Comparison of ENCODE assay signal across 16 mouse cellular contexts in the genomic region with DNA sequence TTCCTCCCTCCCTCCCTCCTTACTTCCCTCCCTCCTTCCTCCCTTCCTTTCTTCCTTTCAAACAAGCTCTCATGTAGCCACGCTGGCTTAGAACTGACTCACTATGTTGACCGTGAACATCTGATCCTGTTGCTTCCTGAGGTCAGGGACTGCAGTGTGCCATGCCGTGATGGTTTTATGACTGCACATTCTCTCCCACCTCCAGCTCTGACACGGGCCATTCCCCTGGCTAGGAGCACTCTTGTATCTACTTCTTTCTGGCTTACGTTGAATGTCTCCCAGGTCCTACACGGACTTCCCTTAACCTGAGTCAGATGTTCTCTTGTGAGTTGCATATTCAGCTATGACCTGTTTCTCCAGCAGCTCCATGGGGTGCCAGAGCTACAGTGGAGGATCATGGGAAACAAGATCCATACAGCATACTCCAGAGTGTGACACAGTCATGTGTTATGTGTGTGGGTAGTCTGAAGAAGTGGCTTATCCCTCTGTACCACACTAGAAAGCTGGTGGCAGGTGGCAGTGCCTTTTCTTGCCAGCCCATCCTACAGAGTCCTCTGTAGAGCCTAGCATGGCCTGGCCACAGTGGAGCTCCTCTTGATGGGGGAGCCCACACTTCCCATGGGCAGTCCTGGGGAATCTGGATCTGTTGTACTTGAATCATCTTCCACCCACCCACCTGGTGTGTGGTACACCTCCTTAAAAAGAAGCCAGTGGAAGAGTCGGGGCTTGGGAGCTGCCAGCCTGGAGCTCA. TPM values are rescaled to one million over a fixed set of nuclear protein-coding genes. Genes with fewer than 3 reads are reported as not detected.
A peak's percentile ranks its signal among the peaks of the same experiment; 100 is the strongest.
DNase-seq lines count a peak whose midpoint lies in the region; ATAC-seq lines count a peak whose summit lies in the region.
"Had no signal": no experiment of that assay in that cellular context is flagged by ENCODE, and none has a peak within 500 bp of the region (broad histone marks: within the 10 kb centered on the region; RNA-seq: fewer than 3 reads in every experiment).

No protein-coding gene starts in this region.

- no peak overlapping the region for H3K4me2 ChIP-seq in kidney, embryonic 14.5 days (replicated peaks; ENCODE audit: low read depth, low read length)
- H3K4me2 ChIP-seq: heart, embryonic 11.5 days; liver, embryonic 13.5 days had no signal

- no peak overlapping the region for H3K9ac ChIP-seq in kidney, embryonic 14.5 days (ENCODE audit: low read depth, low read length)
- H3K9ac ChIP-seq: liver, embryonic 13.5 days had no signal

- 0 out of 2 replicates have a peak, but pooled peaks cover 8% of the 10 kb centered on the region for H3K27me3 ChIP-seq in kidney, embryonic 14.5 days (ENCODE audit: control insufficient read depth, insufficient read depth, low read length)

- H3K4me3 ChIP-seq in kidney, embryonic 14.5 days (ENCODE audit: low read length) = no peak overlapping the region
- H3K4me3 ChIP-seq: erythroblast, embryonic 14.5 days; liver, embryonic 13.5 days had no signal

- H3K27ac ChIP-seq in kidney, embryonic 14.5 days (ENCODE audit: low read depth, low read length) = no peak overlapping the region
- H3K27ac ChIP-seq: liver, embryonic 13.5 days had no signal

- WGBS in kidney, embryonic 14.5 days = 22% methylated on average over 7 of the region's 7 CpGs

- H3K9me3 ChIP-seq in kidney, embryonic 14.5 days (ENCODE audit: control insufficient read depth, low read length) = no peaks in the 10 kb centered on the region
- H3K9me3 ChIP-seq: liver, embryonic 13.5 days had no signal

- DNase-seq in adrenal gland, adult 8-10 months = peak; percentile 39
- no peak for DNase-seq in adrenal gland, postnatal 25 days
- no peak for DNase-seq in kidney, adult 11 months
- DNase-seq in right cerebral cortex, postnatal 25 days = peak; percentile 58
- DNase-seq in right cerebral cortex, postnatal 14 days = no peak
- no peak for DNase-seq in embryo, embryonic 10.5 days (ENCODE audit: low spot score)
- DNase-seq in lung, postnatal 14 days = no peak
- DNase-seq: gastrocnemius, postnatal 25 days; kidney, adult 9 months; liver, embryonic 13.5 days; spleen, adult 18-20 months; thymus, postnatal 25 days had no signal

- no peaks in the 10 kb centered on the region for H3K36me3 ChIP-seq in kidney, embryonic 14.5 days (ENCODE audit: control insufficient read depth, insufficient read depth, low read length)
- H3K36me3 ChIP-seq: liver, embryonic 13.5 days had no signal

- peak; percentile 29; the same call in 1 of the 2 replicates for ATAC-seq in kidney, embryonic 14.5 days (ENCODE audit: low FRiP score, low TSS enrichment)

- H3K4me1 ChIP-seq in kidney, embryonic 14.5 days (ENCODE audit: control insufficient read depth, insufficient read depth, low read length) = peaks cover 29% of the 10 kb centered on the region; the same call in 1 of the 2 replicates

RNA-seq across cellular contexts. Expression of gene Flrt1, which starts 23.8 kb away (rescaled TPM):
- total RNA-seq in adrenal gland, adult 8-10 months (2022) = 10 to 100 TPM in 2 of 4 experiments, 1 to 10 TPM in 2; 2.9 to 27.5 (median 14.8) TPM
- total RNA-seq in adrenal gland, postnatal 25 days (2021) = 1.6 and 2.0 TPM in 2 replicates
- polyA plus RNA-seq in kidney, embryonic 14.5 days (2014; fragmentation: Nextera tagmentation; extraction: Ambion mirVana) = 3.0 and 5.5 TPM in 2 replicates
- total RNA-seq: megakaryocyte, adult 5-6 weeks had no signal
- polyA plus RNA-seq: erythroblast, embryonic 14.5 days had no signal

RNA-seq across cellular contexts. Expression of gene Macrod1, which starts 25.1 kb away (rescaled TPM):
- 10 to 100 TPM; 27.7 to 64.8 (median 40.3) TPM for total RNA-seq in adrenal gland, adult 8-10 months (2022)
- 42.7 and 52.1 TPM in 2 replicates for total RNA-seq in adrenal gland, postnatal 25 days (2021)
- 9.9 and 10.7 TPM in 2 replicates for polyA plus RNA-seq in kidney, embryonic 14.5 days (2014; fragmentation: Nextera tagmentation; extraction: Ambion mirVana)

RNA-seq across cellular contexts. Expression of gene Stip1, which starts 41.9 kb away (rescaled TPM):
- total RNA-seq in adrenal gland, adult 8-10 months (2022) = 100 to 1,000 TPM; 129 to 273 (median 162) TPM
- total RNA-seq in adrenal gland, postnatal 25 days (2021) = 158 and 239 TPM in 2 replicates
- 223 and 304 TPM in 2 replicates for polyA plus RNA-seq in kidney, embryonic 14.5 days (2014; fragmentation: Nextera tagmentation; extraction: Ambion mirVana)

Comparison
In these comparisons a context has a peak if more than half of its experiments do, and no peak if none do; other contexts are left out.
1. DNase-seq: peak in adrenal gland, adult 8-10 months (single experiment) and right cerebral cortex, postnatal 25 days (single experiment); none in adrenal gland, postnatal 25 days (single experiment), kidney, adult 11 months (single experiment), right cerebral cortex, postnatal 14 days (single experiment), embryo, embryonic 10.5 days (single experiment) and lung, postnatal 14 days (single experiment).